ENCODE assay signal across 31 mouse cellular contexts in genomic region chr12:117348516-117348915, GRCm38 (mm10).
A peak's percentile ranks its signal among the peaks of the same experiment; 100 is the strongest.
DNase-seq lines count a peak whose midpoint lies in the region; ATAC-seq and TF ChIP-seq lines count a peak whose summit lies in the region.
"Had no signal": no experiment of that assay in that cellular context is flagged by ENCODE, and none has a peak within 500 bp of the region (broad histone marks: within the 10 kb centered on the region; RNA-seq: fewer than 3 reads in every experiment).

No protein-coding gene starts in this region.

- WGBS in midbrain, embryonic 10.5 days: 94% methylated on average over 3 of the region's 3 CpGs
- WGBS in midbrain, embryonic 16.5 days: 90% methylated on average over 3 of the region's 3 CpGs

- no peaks in the 10 kb centered on the region for H3K9me3 ChIP-seq in midbrain, embryonic 10.5 days (replicated peaks)
- H3K9me3 ChIP-seq in midbrain, embryonic 16.5 days (replicated peaks; ENCODE audit: control insufficient read depth, low read length, poor library complexity, severe bottlenecking): no peaks in the 10 kb centered on the region
- H3K9me3 ChIP-seq: embryonic facial prominence, embryonic 12.5 days; forebrain, embryonic 10.5 days; forebrain, embryonic 15.5 days; kidney, embryonic 15.5 days; limb, embryonic 13.5 days; lung, embryonic 15.5 days; midbrain, embryonic 12.5 days; neural tube, embryonic 15.5 days had no signal

- ATAC-seq in midbrain, embryonic 16.5 days: no peak
- ATAC-seq in CD4-positive, CD25-positive, alpha-beta regulatory T cell, adult 4 months: peak; percentile 14
- ATAC-seq: forebrain, embryonic 15.5 days; inflammation-experienced regulatory T-cells, adult 6 months; Patski had no signal

- no peaks in the 10 kb centered on the region for H3K36me3 ChIP-seq in midbrain, embryonic 10.5 days
- no peaks in the 10 kb centered on the region for H3K36me3 ChIP-seq in midbrain, embryonic 16.5 days (ENCODE audit: control insufficient read depth, insufficient read depth, low read length)
- H3K36me3 ChIP-seq: embryonic facial prominence, embryonic 12.5 days; forebrain, embryonic 10.5 days; forebrain, embryonic 15.5 days; kidney, embryonic 15.5 days; limb, embryonic 13.5 days; lung, embryonic 15.5 days; midbrain, embryonic 12.5 days; neural tube, embryonic 15.5 days had no signal

- H3K4me2 ChIP-seq in midbrain, embryonic 16.5 days (ENCODE audit: low read length): no peak overlapping the region
- H3K4me2 ChIP-seq: embryonic facial prominence, embryonic 12.5 days; forebrain, embryonic 15.5 days; heart, embryonic 11.5 days; hindbrain, embryonic 14.5 days; kidney, embryonic 15.5 days; limb, embryonic 13.5 days; liver, embryonic 11.5 days; lung, embryonic 15.5 days; midbrain, embryonic 12.5 days; neural tube, embryonic 15.5 days had no signal

- no peak overlapping the region for H3K9ac ChIP-seq in midbrain, embryonic 16.5 days (ENCODE audit: low read depth, low read length)
- H3K9ac ChIP-seq: embryonic facial prominence, embryonic 12.5 days; forebrain, embryonic 15.5 days; hindbrain, embryonic 14.5 days; kidney, embryonic 15.5 days; limb, embryonic 13.5 days; lung, embryonic 15.5 days; midbrain, embryonic 12.5 days; neural tube, embryonic 15.5 days had no signal

- peaks cover 98% of the 10 kb centered on the region for H3K4me1 ChIP-seq in midbrain, embryonic 10.5 days
- peaks cover 36% of the 10 kb centered on the region for H3K4me1 ChIP-seq in midbrain, embryonic 16.5 days (ENCODE audit: control insufficient read depth, insufficient read depth, low read length)
- H3K4me1 ChIP-seq: lung, embryonic 15.5 days had no signal

- intact Hi-C loops in left cerebral cortex, adult 2 months (cut with DNase I): loop anchor here (5.0 kb wide), 1 partner anchor 196 kb away; no protein-coding TSS in a partner anchor

- DNase-seq in midbrain, embryonic 10.5 days (ENCODE audit: low spot score): no peak
- peak; percentile 33 for DNase-seq in A20 (ENCODE audit: low read depth, low spot score)
- peak; percentile 8 for DNase-seq in naive thymus-derived CD4-positive, alpha-beta T cell, adult 2 months (ENCODE audit: low read depth)
- no peak for DNase-seq in left cerebral cortex, adult 11 months (ENCODE audit: low spot score)
- DNase-seq in left cerebral cortex, adult 2 months (ENCODE audit: extremely low spot score in 1 of 2, low spot score in 2 of 2): no peak
- DNase-seq: adrenal gland, postnatal 10 days; cerebellum, adult 9-10 months; cerebellum, postnatal 36 days; embryo, embryonic 11 days; gastrocnemius, adult 2 months; gastrocnemius, postnatal 36 days; heart, adult 18-20 months; heart, postnatal 36 days; kidney, adult 18-20 months; retina, postnatal 1 day; right cerebral cortex, postnatal 14 days had no signal

- TF ChIP-seq CTCF in left cerebral cortex, adult 2 months (IDR thresholded peaks at IDR 0.05): no peak

- no peak overlapping the region for H3K4me3 ChIP-seq in midbrain, embryonic 10.5 days
- H3K4me3 ChIP-seq in midbrain, embryonic 16.5 days (ENCODE audit: low read depth, low read length): no peak overlapping the region
- H3K4me3 ChIP-seq in left cerebral cortex, adult 2 months: no peak overlapping the region
- H3K4me3 ChIP-seq: embryonic facial prominence, embryonic 12.5 days; forebrain, embryonic 10.5 days; forebrain, embryonic 15.5 days; gastrocnemius, adult 2 months; kidney, embryonic 15.5 days; limb, embryonic 13.5 days; lung, embryonic 15.5 days; midbrain, embryonic 12.5 days; neural tube, embryonic 15.5 days had no signal

- peak overlapping the region; percentile 96 for H3K27ac ChIP-seq in midbrain, embryonic 10.5 days (replicated peaks)
- H3K27ac ChIP-seq in midbrain, embryonic 16.5 days (ENCODE audit: low read length): no peak overlapping the region
- H3K27ac ChIP-seq in left cerebral cortex, adult 2 months: no peak overlapping the region
- H3K27ac ChIP-seq: embryonic facial prominence, embryonic 12.5 days; forebrain, embryonic 15.5 days; gastrocnemius, adult 2 months; hindbrain, embryonic 14.5 days; kidney, embryonic 15.5 days; limb, embryonic 13.5 days; lung, embryonic 15.5 days; neural tube, embryonic 15.5 days had no signal

- no peaks in the 10 kb centered on the region for H3K27me3 ChIP-seq in midbrain, embryonic 10.5 days (ENCODE audit: low read depth, poor library complexity, severe bottlenecking)
- H3K27me3 ChIP-seq in midbrain, embryonic 16.5 days (ENCODE audit: control insufficient read depth, insufficient read depth, low read depth, low read length): no peaks in the 10 kb centered on the region
- H3K27me3 ChIP-seq: embryonic facial prominence, embryonic 12.5 days; kidney, embryonic 15.5 days; limb, embryonic 13.5 days; lung, embryonic 15.5 days; midbrain, embryonic 12.5 days; Patski had no signal

Comparison
In these comparisons a context has a peak if more than half of its experiments do, and no peak if none do; other contexts are left out.
1. DNase-seq: peak in A20 (single experiment) and naive thymus-derived CD4-positive, alpha-beta T cell, adult 2 months (single experiment); none in midbrain, embryonic 10.5 days (single experiment), left cerebral cortex, adult 11 months (single experiment) and left cerebral cortex, adult 2 months (0 of 2).